Mouse (Mus musculus): ENCODE measurements around the gene Rpl7a.

- TF ChIP-seq CTCF (conservative IDR thresholded peaks at IDR 0.05; ENCODE audit: insufficient read depth, insufficient read length, low read depth, low read length) (no peak), POLR2A (IDR thresholded peaks at IDR 0.05; ENCODE audit: low read depth, low read length) (no peak)
These were observed 11.2 kb downstream of the Rpl7a start for GRCm38 (mm10) chr2:26921784-26922183.
